Mouse (Mus musculus) stomach, embryonic 14.5 days (tissue): ENCODE measurements around the gene Spop. TPM values are rescaled to one million over a fixed set of nuclear protein-coding genes. Genes with fewer than 3 reads are reported as not detected.
"Not testable (repeated sequence)": the region's sequence is repeated elsewhere in the genome, so short reads cannot be mapped to it uniquely, and the experiment has no call there.

Experiments
- ATAC-seq: fragments of 200-750 bp; cut with Nextera tagmentation; 2 replicates; pipeline ENCODE4 v1.8.0; 2017; ENCODE audit warnings: low read depth, moderate TSS enrichment; ENCODE audit not compliant: insufficient number of reproducible peaks, insufficient read depth, low FRiP score
- H3K27ac ChIP-seq: fragments of 300-500 bp; sonication (generic); 2 replicates; pipeline ENCODE4 v1.5.1; 2014; ENCODE audit warnings: mild to moderate bottlenecking, low read length, moderate library complexity, mixed read lengths
- H3K27me3 ChIP-seq: fragments of 300-500 bp; sonication (generic); 2 replicates; pipeline ENCODE4 v1.6.1; 2014; ENCODE audit warnings: low read length, control low read depth, mixed read lengths; ENCODE audit not compliant: control insufficient read depth, insufficient read depth
- H3K36me3 ChIP-seq: fragments of 300-500 bp; sonication (generic); 2 replicates; pipeline ENCODE4 v1.6.1; 2014; ENCODE audit warnings: mild to moderate bottlenecking, control low read depth, low read length, moderate library complexity, mixed read lengths; ENCODE audit not compliant: control insufficient read depth, insufficient read depth
- H3K4me1 ChIP-seq: fragments of 300-500 bp; sonication (generic); 2 replicates; pipeline ENCODE4 v1.6.1; 2014; ENCODE audit warnings: low read length, control low read depth, mixed read lengths; ENCODE audit not compliant: control insufficient read depth, insufficient read depth
- H3K4me2 ChIP-seq: fragments of 300-500 bp; sonication (generic); replicated peaks from 2 replicates; pipeline ENCODE4 v1.6.1; 2014; ENCODE audit warnings: low read depth, low read length, control low read depth
- H3K4me3 ChIP-seq: fragments of 300-500 bp; sonication (generic); 2 replicates; pipeline ENCODE4 v1.5.1; 2014; ENCODE audit warnings: low read depth, low read length, control low read depth
- H3K9ac ChIP-seq: fragments of 300-500 bp; sonication (generic); replicated peaks from 2 replicates; pipeline ENCODE4 v1.6.1; 2014; ENCODE audit warnings: low read depth, mild to moderate bottlenecking, control low read depth, low read length, moderate library complexity, mixed read lengths
- H3K9me3 ChIP-seq: fragments of 300-500 bp; sonication (generic); 2 replicates; pipeline ENCODE4 v1.6.1; 2016; ENCODE audit warnings: low read depth, low read length, control low read depth; ENCODE audit not compliant: control insufficient read depth
- WGBS: fragments of 180-500 bp; shearing (Covaris S2); extraction: QIAGEN DNeasy Blood & Tissue Kit; methylation state at CpG from one replicate; pipeline ENCODE4 v1.1.7; 2014; 5-methylcytosine and 5-hydroxymethylcytosine counted together
- polyA plus RNA-seq: library from polyadenylated mRNA; unstranded; fragments of >200 nt; fragmentation: Nextera tagmentation; extraction: Ambion mirVana; gene quantifications from 2 replicates; pipeline ENCODE4 v1.2.1, GENCODE M21; 2014

Spop gene
- polyA plus RNA-seq, 1 experiment from 2014 or later = 105 TPM

DNA sequence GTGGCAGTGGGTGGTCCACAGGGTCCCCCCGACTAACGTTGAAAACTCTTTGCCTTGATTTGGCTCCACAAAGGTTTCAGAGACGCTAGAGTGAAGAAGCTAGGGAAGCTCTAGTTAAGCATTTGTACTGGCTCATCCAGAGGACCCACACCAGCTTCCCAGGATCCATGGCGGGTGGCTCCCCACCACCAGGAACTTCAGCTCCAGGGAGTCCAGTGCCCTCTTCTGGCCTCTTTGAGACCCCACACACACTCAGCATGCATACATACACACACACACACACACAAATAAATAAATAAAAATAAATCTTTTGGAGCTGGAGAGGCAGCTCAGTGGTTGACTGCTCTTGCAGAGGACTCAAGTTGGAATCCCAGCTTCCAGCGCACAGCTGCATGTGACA, 84.0 kb downstream of the Spop start:
- Histone ChIP-seq H3K4me1 (no peaks in the 10 kb centered on the region), H3K27me3 (no peaks in the 10 kb centered on the region), H3K9ac (no peak overlapping the region), H3K27ac (no peak overlapping the region), H3K4me3 (no peak overlapping the region), H3K9me3 (no peaks in the 10 kb centered on the region), H3K4me2 (no peak overlapping the region), H3K36me3 (peaks cover 19% of the 10 kb centered on the region)
- 91% methylated on average over 5 of the region's 5 CpGs for WGBS
- no peak for ATAC-seq

DNA sequence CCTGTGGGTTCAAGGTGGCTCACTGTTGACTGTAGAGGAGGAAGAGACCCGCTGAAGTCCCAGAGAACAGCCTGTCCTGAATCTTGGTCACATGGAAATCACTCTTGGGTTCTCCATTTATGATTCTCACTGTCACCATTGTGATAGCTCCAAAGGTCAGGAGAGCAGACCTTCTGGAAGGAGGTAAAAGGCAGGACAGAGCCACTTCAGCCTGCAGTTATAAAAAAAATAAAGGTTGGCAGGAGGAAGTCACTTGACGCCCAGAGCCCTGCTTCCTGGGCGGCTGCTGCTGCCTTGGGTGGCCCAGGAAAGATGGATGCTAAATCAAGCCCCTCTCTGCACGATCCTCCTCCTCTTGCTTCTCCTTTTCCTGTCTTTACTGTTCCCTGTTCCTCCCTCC, 86.5 kb downstream of the Spop start:
- Histone ChIP-seq H3K9me3 (no peaks in the 10 kb centered on the region), H3K27me3 (no peaks in the 10 kb centered on the region), H3K36me3 (no peaks in the 10 kb centered on the region), H3K27ac (no peak overlapping the region), H3K4me3 (no peak overlapping the region), H3K9ac (no peak overlapping the region), H3K4me1 (no peaks in the 10 kb centered on the region), H3K4me2 (no peak overlapping the region)
- ATAC-seq = no peak
- 35% methylated on average over 4 of the region's 4 CpGs for WGBS

DNA sequence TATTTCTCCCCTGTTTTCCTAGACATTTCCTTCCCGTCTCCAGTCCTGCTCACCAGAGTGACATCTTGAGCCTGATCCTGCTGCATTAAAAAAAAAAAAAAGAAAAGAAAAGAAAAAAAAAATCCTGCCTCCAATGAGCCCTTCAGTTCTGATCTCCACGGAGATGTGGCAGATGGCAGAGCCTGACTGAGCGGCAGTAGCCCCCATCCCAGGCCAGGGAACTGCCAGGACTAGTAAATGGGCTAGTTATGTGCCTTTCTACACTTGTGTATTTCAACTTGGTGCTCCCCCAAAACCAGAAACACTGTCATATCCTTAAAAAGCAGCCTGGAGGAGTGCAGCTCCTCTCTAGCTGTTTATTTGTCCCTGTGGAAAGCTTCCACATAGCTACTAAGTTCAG, 87.0 kb downstream of the Spop start:
- ATAC-seq = no peak
- no peak overlapping the region for H3K4me2 ChIP-seq
- no peak overlapping the region for H3K27ac ChIP-seq
- H3K9ac ChIP-seq = no peak overlapping the region
- no peaks in the 10 kb centered on the region for H3K4me1 ChIP-seq
- H3K27me3 ChIP-seq = no peaks in the 10 kb centered on the region
- no peaks in the 10 kb centered on the region for H3K36me3 ChIP-seq
- 45% methylated on average over 3 of the region's 3 CpGs for WGBS
- no peaks in the 10 kb centered on the region for H3K9me3 ChIP-seq
- H3K4me3 ChIP-seq = no peak overlapping the region

DNA sequence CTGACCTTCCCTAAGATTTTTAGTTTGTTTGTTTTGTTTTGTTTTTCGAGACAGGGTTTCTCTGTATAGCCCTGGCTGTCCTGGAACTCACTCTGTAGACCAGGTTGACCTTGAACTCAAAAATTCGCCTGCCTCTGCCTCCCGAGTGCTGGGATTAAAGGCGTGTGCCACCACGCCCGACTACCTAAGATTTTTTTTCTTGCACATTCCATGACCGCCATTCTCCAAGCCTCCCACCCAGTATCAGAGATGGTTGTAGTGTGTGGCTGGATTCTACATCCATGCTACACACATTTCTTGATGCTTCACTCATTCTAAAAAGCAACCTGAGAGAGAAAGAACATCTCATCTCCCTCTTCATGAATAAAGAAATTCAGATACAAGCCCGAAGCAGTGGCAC, 87.9 kb downstream of the Spop start:
- not testable (repeated sequence) for H3K9ac ChIP-seq, H3K9me3 ChIP-seq, H3K4me2 ChIP-seq, H3K4me3 ChIP-seq, H3K4me1 ChIP-seq, H3K27me3 ChIP-seq, H3K27ac ChIP-seq, H3K36me3 ChIP-seq, ATAC-seq
- WGBS = 86% methylated on average over 8 of the region's 8 CpGs

DNA sequence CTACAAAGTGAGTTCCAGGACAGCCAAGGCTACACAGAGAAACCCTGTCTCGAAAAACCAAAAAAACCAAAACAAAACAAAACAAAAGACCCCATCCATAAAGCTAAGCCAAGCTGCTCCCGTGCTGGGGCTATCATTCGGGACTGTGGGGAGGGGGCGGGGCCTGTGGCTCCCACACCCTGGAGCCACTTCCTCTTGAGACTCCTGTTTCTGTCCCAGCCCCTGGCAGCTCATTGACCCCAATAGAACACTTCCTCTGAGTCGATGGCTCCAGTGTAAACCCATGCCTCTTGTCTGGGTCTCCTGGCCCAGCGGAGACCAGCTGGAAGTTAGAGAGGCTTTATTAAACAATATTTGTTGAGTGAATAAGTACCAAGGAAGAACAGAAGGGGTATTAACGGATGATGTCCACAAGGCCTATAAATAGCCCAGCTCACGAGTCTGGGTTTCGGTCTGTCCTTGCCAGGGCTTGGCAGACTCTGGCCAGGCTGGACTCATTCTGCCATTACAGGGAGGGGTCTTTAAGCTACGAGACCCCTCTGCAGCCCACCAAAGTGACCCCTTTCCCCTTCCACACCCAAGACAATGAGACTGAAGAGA, 89.8 kb downstream of the Spop start:
- 49% methylated on average over 10 of the region's 10 CpGs for WGBS
- ATAC-seq = no peak
- no peaks in the 10 kb centered on the region for H3K27me3 ChIP-seq
- no peaks in the 10 kb centered on the region for H3K36me3 ChIP-seq
- H3K4me1 ChIP-seq = peaks cover 6% of the 10 kb centered on the region; the same call in 1 of the 2 replicates
- no peak overlapping the region for H3K27ac ChIP-seq
- no peak overlapping the region for H3K4me2 ChIP-seq
- H3K9ac ChIP-seq = no peak overlapping the region
- H3K4me3 ChIP-seq = no peak overlapping the region
- no peaks in the 10 kb centered on the region for H3K9me3 ChIP-seq

- Histone ChIP-seq H3K4me1 (peaks cover 9% of the 10 kb centered on the region; the same call in 1 of the 2 replicates), H3K4me3 (no peak overlapping the region), H3K4me2 (no peak overlapping the region), H3K27ac (0 out of 2 replicates have a peak overlapping the region, but pooled peaks have one; percentile 33), H3K36me3 (no peaks in the 10 kb centered on the region), H3K27me3 (no peaks in the 10 kb centered on the region), H3K9ac (no peak overlapping the region), H3K9me3 (no peaks in the 10 kb centered on the region)
- no peak for ATAC-seq
- WGBS = 82% methylated on average over 6 of the region's 6 CpGs
These were observed 90.4 kb downstream of the Spop start for GRCm38 (mm10) chr11:95504271-95504731.

DNA sequence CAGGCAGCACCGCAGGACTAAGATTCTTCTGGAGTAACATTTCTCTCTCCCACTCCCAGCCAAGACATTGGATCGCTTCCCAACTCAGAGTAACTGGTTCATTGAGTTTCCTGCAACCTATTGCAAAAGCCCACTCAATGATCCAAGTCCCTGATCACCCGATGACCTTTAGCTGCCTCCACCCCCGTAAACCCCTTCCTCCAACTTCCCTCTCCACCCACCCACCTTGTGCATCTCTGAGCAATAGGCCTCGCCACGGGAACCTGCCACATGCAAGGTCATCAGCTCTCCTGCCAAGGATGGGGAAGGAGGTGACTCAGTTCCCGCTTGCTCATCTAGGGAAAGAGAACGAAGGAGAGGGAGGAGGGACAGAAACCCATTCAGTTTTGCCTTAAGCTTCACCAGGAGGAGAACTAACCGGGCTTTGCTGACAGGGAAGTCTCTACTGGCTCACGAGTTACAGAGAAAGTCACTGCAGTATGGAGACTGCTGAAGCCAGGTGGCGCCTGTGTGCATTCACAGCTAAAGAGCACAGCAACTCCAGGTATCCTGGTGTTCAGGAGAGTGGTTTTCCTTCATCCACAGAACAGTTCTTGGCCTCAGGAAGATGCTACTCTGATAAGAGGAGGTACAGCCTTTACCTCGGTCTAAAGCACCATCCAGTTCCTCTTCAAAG, 93.3 kb downstream of the Spop start:
- no peaks in the 10 kb centered on the region for H3K27me3 ChIP-seq
- no peak for ATAC-seq
- H3K27ac ChIP-seq = no peak overlapping the region
- H3K36me3 ChIP-seq = no peaks in the 10 kb centered on the region
- H3K9ac ChIP-seq = no peak overlapping the region
- no peaks in the 10 kb centered on the region for H3K9me3 ChIP-seq
- no peak overlapping the region for H3K4me2 ChIP-seq
- peaks cover 9% of the 10 kb centered on the region; the same call in 1 of the 2 replicates for H3K4me1 ChIP-seq
- H3K4me3 ChIP-seq = no peak overlapping the region
- WGBS = 51% methylated on average over 12 of the region's 12 CpGs

- Histone ChIP-seq H3K4me2 (no peak overlapping the region), H3K27me3 (0 out of 2 replicates have a peak, but pooled peaks cover 4% of the 10 kb centered on the region), H3K9me3 (no peaks in the 10 kb centered on the region), H3K27ac (no peak overlapping the region), H3K4me1 (peaks cover 9% of the 10 kb centered on the region; the same call in 1 of the 2 replicates), H3K36me3 (no peaks in the 10 kb centered on the region), H3K4me3 (no peak overlapping the region), H3K9ac (no peak overlapping the region)
- no peak for ATAC-seq
- WGBS = 69% methylated on average over 5 of the region's 5 CpGs
These were observed 93.9 kb downstream of the Spop start for GRCm38 (mm10) chr11:95507785-95508184.
